Mouse (Mus musculus) cerebellum, adult 2 months (tissue): ENCODE results near the gene Acvr2b. TPM values are rescaled to one million over a fixed set of nuclear protein-coding genes. Genes with fewer than 3 reads are reported as not detected.

Experiments
- DNase-seq, 2 experiments: peaks; one replicate each; pipeline ENCODE4 v3.0.0; 2021
- H3K27ac ChIP-seq: fragments of 200-500 bp; 2 replicates; pipeline ENCODE4 v1.5.1; 2012; ENCODE audit warnings: low read length, control low read depth, inconsistent platforms; ENCODE audit not compliant: insufficient read depth
- H3K27me3 ChIP-seq: fragments of 200-500 bp; 2 replicates; pipeline ENCODE4 v1.6.1; 2012; ENCODE audit warnings: inconsistent platforms, mild to moderate bottlenecking, low read length, moderate library complexity; ENCODE audit not compliant: control insufficient read depth, insufficient read depth
- H3K4me1 ChIP-seq: fragments of 200-500 bp; 2 replicates; pipeline ENCODE4 v1.6.1; 2011; ENCODE audit warnings: low read length; ENCODE audit not compliant: control insufficient read depth, insufficient read depth
- H3K4me3 ChIP-seq: fragments of 200-500 bp; replicated peaks from 2 replicates; pipeline ENCODE3; 2011; ENCODE audit warnings: mild to moderate bottlenecking, low read depth, low read length, control low read depth; ENCODE audit not compliant: insufficient read depth
- CTCF ChIP-seq: fragments of 200-500 bp; IDR thresholded peaks from 2 replicates; pipeline ENCODE4 v1.5.1; 2011; ENCODE audit warnings: low read depth, mild to moderate bottlenecking, control low read depth, low read length, moderate library complexity, borderline replicate concordance; ENCODE audit not compliant: insufficient read depth
- POLR2A ChIP-seq: fragments of 200-500 bp; IDR thresholded peaks from 2 replicates; pipeline ENCODE4 v1.6.1; 2011; ENCODE audit warnings: low read length, control low read depth, borderline replicate concordance; ENCODE audit not compliant: insufficient read depth
- WGBS: fragments of 180-500 bp; shearing (Covaris S2); methylation state at CpG from one replicate; pipeline ENCODE4 v1.1.7; 2018; 5-methylcytosine and 5-hydroxymethylcytosine counted together
- polyA plus RNA-seq: library from polyadenylated mRNA; depleted of rRNA; stranded (reverse); fragments of >200 nt; gene quantifications from 2 replicates; pipeline ENCODE4 v1.2.3, GENCODE M21; 2012; rRNA removed

Gene Acvr2b
- polyA plus RNA-seq = 4.5 and 5.0 TPM in 2 replicates

- Histone ChIP-seq H3K27ac (peak within 1 kb of the TSS; percentile 94), H3K4me1 (peaks cover 9% of the 10 kb centered on the region), H3K27me3 (no peaks in the 10 kb centered on the region), H3K4me3 (peak within 1 kb of the TSS; percentile 56)
- DNase-seq = peak; percentile 89 to 92
- TF ChIP-seq POLR2A (0 out of 2 replicates have a peak, but pooled peaks have one; percentile 25), CTCF (no peak)
- 1% methylated on average over 32 of the region's 32 CpGs for WGBS
Measured at GRCm38 (mm10) chr9:119401801-119402214, at the start of gene Acvr2b. Gene Acvr2b (plus strand): TSS chr9:119402118.

GRCm38 (mm10) chr9:119353926-119354325 is 48.0 kb upstream of the Acvr2b start:
- Histone ChIP-seq H3K27me3 (no peaks in the 10 kb centered on the region), H3K4me1 (no peaks in the 10 kb centered on the region), H3K27ac (no peak overlapping the region), H3K4me3 (no peak overlapping the region)
- WGBS = 81% methylated on average over 6 of the region's 6 CpGs
- no peak for DNase-seq
- no peak for TF ChIP-seq POLR2A

- TF ChIP-seq POLR2A (no peak), CTCF (no peak)
- WGBS = 87% methylated on average over 6 of the region's 6 CpGs
- Histone ChIP-seq H3K27ac (no peak overlapping the region), H3K27me3 (no peaks in the 10 kb centered on the region), H3K4me1 (no peaks in the 10 kb centered on the region), H3K4me3 (no peak overlapping the region)
- no peak for DNase-seq
Measured at GRCm38 (mm10) chr9:119355943-119356342, 46.0 kb upstream of the Acvr2b start.

GRCm38 (mm10) chr9:119357331-119358057 is 44.4 kb upstream of the Acvr2b start, which contains the start of gene Xylb:
Gene Xylb (plus strand): TSS chr9:119357381.
- Histone ChIP-seq H3K27ac (no peak within 1 kb of the TSS), H3K4me1 (no peaks in the 10 kb centered on the region), H3K4me3 (peak within 1 kb of the TSS; percentile 47), H3K27me3 (no peaks in the 10 kb centered on the region)
- TF ChIP-seq CTCF (peak; percentile 82), POLR2A (peak; percentile 61; the same call in 1 of the 2 replicates)
- 1% methylated on average over 65 of the region's 65 CpGs for WGBS
- DNase-seq = peak; percentile 89 to 92

GRCm38 (mm10) chr9:119358058-119358429 is 43.9 kb upstream of the Acvr2b start:
- H3K27ac ChIP-seq = no peak overlapping the region
- H3K27me3 ChIP-seq = no peaks in the 10 kb centered on the region
- H3K4me1 ChIP-seq = no peaks in the 10 kb centered on the region
- TF ChIP-seq POLR2A (no peak), CTCF (no peak)
- peak overlapping the region; percentile 47 for H3K4me3 ChIP-seq
- DNase-seq = no peak
- 23% methylated on average over 9 of the region's 9 CpGs for WGBS

- no peaks in the 10 kb centered on the region for H3K27me3 ChIP-seq
Measured at GRCm38 (mm10) chr9:119361416-119361815, 40.5 kb upstream of the Acvr2b start.

GRCm38 (mm10) chr9:119363229-119363628 is 38.7 kb upstream of the Acvr2b start:
- H3K27me3 ChIP-seq = no peaks in the 10 kb centered on the region
- WGBS = 94% methylated on average over 12 of the region's 12 CpGs
- no peak for DNase-seq
- no peaks in the 10 kb centered on the region for H3K4me1 ChIP-seq
- no peak overlapping the region for H3K4me3 ChIP-seq
- H3K27ac ChIP-seq = no peak overlapping the region
- TF ChIP-seq POLR2A = no peak
- no peak for TF ChIP-seq CTCF

More at GRCm38 (mm10) chr9:119361416-119361815, 40.5 kb upstream of the Acvr2b start:
- Histone ChIP-seq H3K4me3 (no peak overlapping the region), H3K4me1 (no peaks in the 10 kb centered on the region), H3K27ac (no peak overlapping the region)
- WGBS = 97% methylated on average over 5 of the region's 5 CpGs
- TF ChIP-seq CTCF = no peak
- TF ChIP-seq POLR2A = no peak
- no peak for DNase-seq

- no peak within 1 kb of the TSS for H3K27ac ChIP-seq
- H3K4me3 ChIP-seq = no peak within 1 kb of the TSS
- DNase-seq = no peak
- TF ChIP-seq CTCF (no peak), POLR2A (no peak)
- H3K4me1 ChIP-seq = no peaks in the 10 kb centered on the region
- H3K27me3 ChIP-seq = no peaks in the 10 kb centered on the region
- 57% methylated on average over 7 of the region's 7 CpGs for WGBS
Measured at GRCm38 (mm10) chr9:119365284-119365683, 36.6 kb upstream of the Acvr2b start, which contains the start of gene Slc22a14. Gene Slc22a14 (minus strand): TSS chr9:119365553.
